Mouse (Mus musculus) lung, adult 10 weeks (tissue): ENCODE measurements around the gene Hadhb. TPM values are rescaled to one million over a fixed set of nuclear protein-coding genes. Genes with fewer than 3 reads are reported as not detected.

Source experiments
- polyA plus RNA-seq: library from polyadenylated mRNA; stranded (reverse); fragments of 350-450 nt; fragmentation: Illumina TruSeq; extraction: RNeasy Lipid Tissue Mini Kit (QIAGEN cat#74804); gene quantifications from one replicate; pipeline ENCODE4 v1.2.3, GENCODE M21; 2014; ENCODE audit warnings: low read depth, low replicate concordance; ENCODE audit not compliant: insufficient read depth

Hadhb gene
- polyA plus RNA-seq, result 97.1 TPM

GRCm38 (mm10) chr5:30154474-30155394 is at the start of gene Hadhb, which contains the start of gene Hadha:
Hadhb (plus strand) TSS chr5:30155248.
Hadha (minus strand) TSS chr5:30155162.

DNA sequence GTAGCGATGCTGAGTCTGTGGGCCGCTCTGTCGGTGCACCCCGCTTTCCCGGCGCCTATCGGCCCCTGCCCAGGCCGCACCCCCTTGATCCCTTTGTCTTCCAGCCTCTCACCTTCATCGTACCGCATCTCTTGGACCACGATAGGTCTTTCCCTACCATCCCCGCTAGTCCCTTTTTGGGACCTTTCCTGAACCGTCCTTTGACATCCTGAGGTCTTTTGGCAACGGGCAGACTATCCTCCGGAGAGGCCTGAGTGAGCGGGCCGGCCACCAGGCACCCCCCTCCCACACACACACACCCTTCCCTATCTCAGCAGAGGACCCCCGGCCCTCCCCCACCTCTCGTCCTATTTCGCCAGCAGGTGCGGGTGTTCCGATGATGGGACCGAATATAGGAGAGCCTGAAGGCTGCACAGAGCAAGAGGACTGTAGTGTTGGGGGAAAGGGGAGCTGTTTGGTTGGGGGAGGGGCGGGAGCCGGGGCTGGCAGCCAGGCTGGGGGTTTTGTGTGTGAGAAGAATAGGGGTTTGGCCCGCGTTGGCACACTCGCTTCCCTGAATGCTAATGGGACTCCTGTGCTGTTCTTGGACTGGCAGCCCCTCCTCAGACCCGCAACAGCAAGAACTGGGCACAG is 49.3 kb upstream of the Hadhb start, which contains the start of gene 3110082J24Rik:
TSS of gene 3110082J24Rik (minus strand) at position 419 of the 633 bp plus-strand sequence.

DNA sequence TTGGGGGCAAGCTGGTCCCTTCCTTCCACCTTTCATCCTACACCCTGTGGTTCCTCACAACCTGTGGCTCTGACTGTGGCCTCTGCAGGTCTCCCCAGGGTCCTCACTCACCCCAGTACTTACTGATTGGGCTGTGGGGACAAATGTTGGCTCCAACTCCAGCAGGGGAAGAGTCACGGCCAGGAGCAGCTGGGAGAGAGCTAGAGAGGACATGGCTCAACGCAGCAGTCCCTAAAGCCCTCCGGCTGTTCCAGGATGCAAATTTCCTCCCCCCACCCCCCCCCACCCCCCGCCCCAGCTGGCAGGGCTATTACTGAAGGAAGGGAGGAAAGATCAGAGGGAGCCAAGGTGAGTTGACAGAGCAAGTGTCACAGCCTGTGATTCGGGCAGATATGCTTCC is 50.4 kb downstream of the Hadhb start, which contains the start of gene Adgrf3:
TSS of gene Adgrf3 (minus strand) at position 230 of the 400 bp plus-strand sequence.

DNA sequence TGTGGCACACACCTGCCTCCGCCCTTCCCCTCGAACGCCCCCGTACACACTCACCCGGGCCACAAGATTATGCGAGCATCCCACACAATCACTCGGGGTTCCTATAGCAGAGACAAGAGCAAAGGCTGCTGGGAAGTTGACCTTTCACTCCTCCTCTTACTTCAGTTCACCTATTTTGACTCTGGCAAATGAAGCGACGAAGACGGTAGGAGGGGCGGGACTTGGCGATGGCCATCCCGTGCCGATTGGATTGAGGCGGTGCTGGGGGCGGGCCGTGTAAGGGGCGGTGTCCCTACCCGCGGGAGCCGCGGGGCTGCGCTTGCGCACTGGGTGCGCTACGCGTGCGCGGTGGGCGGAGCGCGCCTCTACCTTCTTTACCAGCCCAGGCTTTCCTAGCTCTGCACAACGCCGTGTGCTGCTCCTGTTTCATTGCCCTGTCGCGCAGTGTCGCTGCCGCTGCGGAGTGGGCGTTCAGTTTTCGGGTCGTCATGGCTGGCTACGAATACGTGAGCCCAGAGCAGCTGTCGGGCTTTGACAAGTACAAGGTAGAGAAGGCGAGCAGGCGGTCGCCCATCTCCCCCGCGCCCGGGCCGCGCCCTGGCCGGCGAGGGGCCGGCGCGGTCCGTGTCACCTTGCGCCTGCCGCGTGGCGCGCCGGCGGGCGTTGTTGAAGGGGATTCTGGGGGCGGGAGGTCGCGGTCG is 77.4 kb downstream of the Hadhb start, which contains the start of gene Selenoi:
TSS of gene Selenoi (plus strand) at position 311 of the 701 bp plus-strand sequence.

Other genes with a start within 250 kb of the Hadhb start
- 0.62 TPM for gene Il6, start 142.1 kb upstream of the Hadhb start, polyA plus RNA-seq
- 11.4 TPM for gene Tyms, start 81.6 kb upstream of the Hadhb start, polyA plus RNA-seq
- gene Garem2, start 50.1 kb upstream of the Hadhb start, polyA plus RNA-seq, result not detected
- gene 3110082J24Rik, start 49.2 kb upstream of the Hadhb start, polyA plus RNA-seq, result not detected
- gene Hadha, start 86 bp upstream of the Hadhb start, polyA plus RNA-seq, result 50.0 TPM
- 0.07 TPM for gene Adgrf3, start 50.5 kb downstream of the Hadhb start, polyA plus RNA-seq
- gene Selenoi, start 77.3 kb downstream of the Hadhb start, polyA plus RNA-seq, result 5.5 TPM
- 8.8 TPM for gene Drc1, start 126.1 kb downstream of the Hadhb start, polyA plus RNA-seq